Mouse (Mus musculus): ENCODE results near the gene Igf1.

DNA sequence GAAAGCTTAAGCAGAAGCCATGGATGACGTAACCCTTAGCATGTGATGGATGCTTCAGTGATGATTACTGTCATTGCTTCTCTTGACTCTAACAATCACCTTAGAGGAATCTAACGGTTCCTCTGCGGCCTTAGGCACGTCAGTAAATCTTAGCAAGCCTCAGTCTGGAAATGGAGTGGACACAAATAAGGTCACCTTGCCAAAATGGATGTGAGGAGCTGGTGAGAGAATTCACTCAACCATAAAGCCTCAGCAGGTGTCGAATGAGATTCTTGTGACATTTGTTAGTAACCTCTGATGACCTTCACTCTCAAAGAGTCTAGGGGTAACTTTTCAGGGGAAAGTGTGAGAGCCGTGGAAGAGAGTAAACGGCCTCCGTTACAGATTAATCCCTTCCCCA lies 68.5 kb downstream of the Igf1 start:
- TF ChIP-seq TCF12 (IDR thresholded peaks at IDR 0.05; ENCODE audit: insufficient read depth, poor library complexity, severe bottlenecking) (no peak), POLR2A (IDR thresholded peaks at IDR 0.05; ENCODE audit: insufficient read length, low read depth) (no peak), POLR2AphosphoS2 (IDR thresholded peaks at IDR 0.05; ENCODE audit: insufficient read length, low read depth) (no peak), REST (IDR thresholded peaks at IDR 0.05; ENCODE audit: insufficient read depth, insufficient read length) (no peak)

Data from myocyte (in vitro differentiated cells).